Mouse (Mus musculus) heart, postnatal 14 days (tissue): Measurements from ENCODE around the gene Barx1. TPM values are rescaled to one million over a fixed set of nuclear protein-coding genes. Genes with fewer than 3 reads are reported as not detected.

ENCODE experiments used
- DNase-seq, 2 experiments: peaks; one replicate each; pipeline ENCODE4 v3.0.0; 2021 to 2022
- intact Hi-C: fragments of 180-260 bp; cut with DNase I; formaldehyde crosslinking; loops from one replicate; pipeline ENCODE4 v1.15.1; 2025
- total RNA-seq, 2 experiments: library from RNA; stranded (reverse); gene quantifications; 2 replicates each; pipeline ENCODE4 v1.2.3; 2021

Gene Barx1
- total RNA-seq, 2 experiments from 2014 or later, result not detected

- intact Hi-C loops, result loop anchor here (5.0 kb wide), 2 partner anchors 73 to 513 kb away; no protein-coding TSS in a partner anchor
- no peak for DNase-seq
Observed at GRCm38 (mm10) chr13:48659254-48660220, 3.3 kb upstream of the Barx1 start.

- no peak for DNase-seq
- intact Hi-C loops, result no loop called here
Observed at GRCm38 (mm10) chr13:48660221-48660734, 2.5 kb upstream of the Barx1 start.

GRCm38 (mm10) chr13:48660741-48661140 is 2.1 kb upstream of the Barx1 start:
- intact Hi-C loops, result no loop called here
- DNase-seq, result no peak

GRCm38 (mm10) chr13:48661561-48661960 is 1.2 kb upstream of the Barx1 start:
- intact Hi-C loops, result no loop called here
- DNase-seq, result no peak

- no peak for DNase-seq
- intact Hi-C loops, result no loop called here
Observed at GRCm38 (mm10) chr13:48663211-48663987, 601 bp downstream of the Barx1 start.

- no peak for DNase-seq
- intact Hi-C loops, result no loop called here
Observed at GRCm38 (mm10) chr13:48663988-48664339, 1.2 kb downstream of the Barx1 start.

- intact Hi-C loops, result no loop called here
- DNase-seq, result no peak
Observed at GRCm38 (mm10) chr13:48664916-48665655, 2.3 kb downstream of the Barx1 start.

GRCm38 (mm10) chr13:48665656-48666597 is 3.1 kb downstream of the Barx1 start:
- no peak for DNase-seq
- intact Hi-C loops, result no loop called here

GRCm38 (mm10) chr13:48667461-48667860 is 4.7 kb downstream of the Barx1 start:
- intact Hi-C loops, result no loop called here
- DNase-seq, result no peak

GRCm38 (mm10) chr13:48668091-48668975 is 5.5 kb downstream of the Barx1 start:
- intact Hi-C loops, result no loop called here
- DNase-seq, result no peak

GRCm38 (mm10) chr13:48668976-48669534 is 6.3 kb downstream of the Barx1 start:
- no peak for DNase-seq
- intact Hi-C loops, result no loop called here

GRCm38 (mm10) chr13:48672312-48672840 is 9.6 kb downstream of the Barx1 start:
- intact Hi-C loops, result no loop called here

GRCm38 (mm10) chr13:48674609-48675008 is 11.8 kb downstream of the Barx1 start:
- intact Hi-C loops, result no loop called here
- no peak for DNase-seq

More at GRCm38 (mm10) chr13:48672312-48672840, 9.6 kb downstream of the Barx1 start:
- no peak for DNase-seq

GRCm38 (mm10) chr13:48679351-48679750 is 16.6 kb downstream of the Barx1 start:
- intact Hi-C loops, result no loop called here
- peak in 1 of 2 experiments; percentile 34 for DNase-seq

GRCm38 (mm10) chr13:48686666-48687065 is 23.9 kb downstream of the Barx1 start:
- DNase-seq, result no peak
- intact Hi-C loops, result no loop called here

GRCm38 (mm10) chr13:48691991-48692390 is 29.2 kb downstream of the Barx1 start:
- intact Hi-C loops, result no loop called here
- DNase-seq, result no peak
